Mouse (Mus musculus) lung, postnatal 0 days (tissue): Measurements from ENCODE around the gene Dffb. TPM values are rescaled to one million over a fixed set of nuclear protein-coding genes. Genes with fewer than 3 reads are reported as not detected.

Source experiments
- ATAC-seq: fragments of 200-750 bp; cut with Nextera tagmentation; 2 replicates; pipeline ENCODE4 v1.8.0; 2017; ENCODE audit warnings: moderate library complexity
- DNase-seq: peaks from one replicate; pipeline ENCODE4 v3.0.0-alpha.2; 2016; ENCODE audit warnings: low spot score
- H3K27ac ChIP-seq: fragments of 300-500 bp; sonication (generic); 2 replicates; pipeline ENCODE4 v1.5.1; 2014; ENCODE audit warnings: antibody characterized with exemption, mild to moderate bottlenecking, low read length, mixed read lengths
- H3K27me3 ChIP-seq: fragments of 300-500 bp; sonication (generic); replicated peaks from 2 replicates; pipeline ENCODE4 v1.6.1; 2014; ENCODE audit warnings: low read length, mixed read lengths; ENCODE audit not compliant: insufficient read depth
- H3K36me3 ChIP-seq: fragments of 300-500 bp; sonication (generic); 2 replicates; pipeline ENCODE4 v1.6.1; 2014; ENCODE audit warnings: low read length, mixed read lengths; ENCODE audit not compliant: insufficient read depth
- H3K4me1 ChIP-seq: fragments of 300-500 bp; sonication (generic); 2 replicates; pipeline ENCODE4 v1.6.1; 2014; ENCODE audit warnings: antibody characterized with exemption, low read depth, low read length, mixed read lengths; ENCODE audit not compliant: insufficient read depth
- H3K4me2 ChIP-seq: fragments of 300-500 bp; sonication (generic); replicated peaks from 2 replicates; pipeline ENCODE4 v1.6.1; 2014; ENCODE audit warnings: low read depth, mild to moderate bottlenecking, low read length, moderate library complexity, mixed read lengths
- H3K4me3 ChIP-seq: fragments of 300-500 bp; sonication (generic); 2 replicates; pipeline ENCODE4 v1.5.1; 2014; ENCODE audit warnings: low read depth, low read length
- H3K9ac ChIP-seq: fragments of 300-500 bp; sonication (generic); replicated peaks from 2 replicates; pipeline ENCODE4 v1.6.1; 2014; ENCODE audit warnings: low read depth, mild to moderate bottlenecking
- H3K9me3 ChIP-seq: fragments of 300-500 bp; sonication (generic); 2 replicates; pipeline ENCODE4 v1.6.1; 2016; ENCODE audit warnings: low read length, mixed read lengths
- CTCF ChIP-seq: IDR thresholded peaks from 2 replicates; pipeline ENCODE4 v1.5.1; 2016; ENCODE audit warnings: antibody characterized with exemption, mild to moderate bottlenecking
- EP300 ChIP-seq: IDR thresholded peaks from 2 replicates; pipeline ENCODE4 v1.6.1; 2016; ENCODE audit warnings: antibody characterized with exemption, mild to moderate bottlenecking, control low read depth
- WGBS: fragments of 180-500 bp; shearing (Covaris S2); extraction: QIAGEN DNeasy Blood & Tissue Kit; methylation state at CpG from one replicate; pipeline ENCODE4 v1.1.7; 2014; 5-methylcytosine and 5-hydroxymethylcytosine counted together
- polyA plus RNA-seq: library from polyadenylated mRNA; unstranded; fragments of >200 nt; fragmentation: Nextera tagmentation; extraction: Ambion mirVana; gene quantifications from 2 replicates; pipeline ENCODE4 v1.2.1, GENCODE M21; 2015

Gene Dffb
- 8.1 and 8.6 TPM in 2 replicates for polyA plus RNA-seq

- WGBS, result 2% methylated on average over 55 of the region's 68 CpGs
- ATAC-seq (peak; percentile 98), DNase-seq (peak; percentile 96)
- Histone ChIP-seq H3K9ac (peak within 1 kb of the TSS; percentile 87), H3K4me1 (peaks cover 5% of the 10 kb centered on the region; the same call in 1 of the 2 replicates), H3K36me3 (peaks cover 8% of the 10 kb centered on the region), H3K4me2 (peak within 1 kb of the TSS; percentile 76), H3K27ac (peak within 1 kb of the TSS; percentile 58), H3K4me3 (peak within 1 kb of the TSS; percentile 89), H3K9me3 (no peaks in the 10 kb centered on the region), H3K27me3 (no peaks in the 10 kb centered on the region)
- TF ChIP-seq EP300, result no peak
- peak; percentile 2; the same call in 1 of the 2 replicates for TF ChIP-seq CTCF
These were observed at the start of gene Dffb, which contains the start of gene Cep104 for GRCm38 (mm10) chr4:153974431-153975291. Dffb (minus strand) TSS chr4:153975126. Cep104 (plus strand) TSS chr4:153975194.

DNA sequence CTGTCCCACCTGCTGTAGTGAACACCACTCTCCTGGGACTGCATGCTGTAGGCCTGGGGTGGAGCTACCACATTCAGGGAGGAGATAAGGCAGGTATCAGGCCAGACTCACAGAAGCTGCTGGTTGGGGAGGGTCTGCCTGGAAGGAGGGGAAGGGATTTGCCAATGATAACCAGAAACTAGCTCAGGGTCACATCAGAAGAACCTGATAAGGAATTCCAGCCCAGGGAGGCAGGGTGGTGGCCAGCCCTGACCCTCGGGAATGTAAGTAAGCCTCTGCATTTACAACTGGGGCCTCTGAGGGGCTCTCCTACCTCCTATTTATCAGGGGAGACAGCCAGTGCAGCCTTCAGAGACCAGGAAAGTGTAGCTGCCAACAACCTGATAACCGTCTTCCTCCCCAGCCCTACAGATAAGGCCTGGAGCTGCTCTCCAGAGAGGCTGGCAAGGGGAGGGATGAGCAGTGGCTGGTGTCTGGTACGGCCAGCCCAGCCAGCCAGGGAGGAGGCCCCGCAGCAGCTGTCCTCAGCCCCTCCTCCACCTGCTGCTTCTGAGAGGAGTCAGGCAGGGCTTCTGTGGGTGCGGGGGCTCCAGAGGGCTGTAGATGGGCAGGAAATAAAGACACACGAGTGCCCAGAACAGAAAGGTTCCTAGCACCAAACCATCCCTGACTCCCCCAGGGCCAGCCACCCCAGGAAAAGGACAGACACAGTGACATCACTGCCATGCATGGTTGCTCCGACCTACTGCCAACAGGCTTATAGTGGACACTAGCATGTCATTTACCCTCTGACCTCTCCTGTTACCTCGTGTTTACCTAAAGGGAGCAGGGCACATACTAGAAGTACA is 49.1 kb upstream of the Dffb start:
- Histone ChIP-seq H3K9me3 (no peaks in the 10 kb centered on the region), H3K4me3 (no peak overlapping the region), H3K9ac (no peak overlapping the region), H3K27me3 (no peaks in the 10 kb centered on the region), H3K4me1 (peaks cover 14% of the 10 kb centered on the region), H3K36me3 (peaks cover 19% of the 10 kb centered on the region; the same call in 1 of the 2 replicates), H3K4me2 (peak overlapping the region; percentile 66; the same call in 1 of the 2 replicates), H3K27ac (no peak overlapping the region)
- WGBS, result 17% methylated on average over 8 of the region's 8 CpGs
- TF ChIP-seq EP300 (no peak), CTCF (no peak)
- no peak for ATAC-seq
- no peak for DNase-seq

GRCm38 (mm10) chr4:154022844-154023243 is 47.9 kb upstream of the Dffb start:
- peaks cover 25% of the 10 kb centered on the region; the same call in 1 of the 2 replicates for H3K36me3 ChIP-seq
- no peak overlapping the region for H3K4me3 ChIP-seq
- TF ChIP-seq EP300 (no peak), CTCF (no peak)
- H3K9ac ChIP-seq, result no peak overlapping the region
- ATAC-seq, result no peak
- no peaks in the 10 kb centered on the region for H3K27me3 ChIP-seq
- no peak overlapping the region for H3K4me2 ChIP-seq
- no peaks in the 10 kb centered on the region for H3K9me3 ChIP-seq
- H3K27ac ChIP-seq, result peak overlapping the region; percentile 76
- DNase-seq, result no peak
- 46% methylated on average over 4 of the region's 4 CpGs for WGBS
- H3K4me1 ChIP-seq, result peaks cover 14% of the 10 kb centered on the region

DNA sequence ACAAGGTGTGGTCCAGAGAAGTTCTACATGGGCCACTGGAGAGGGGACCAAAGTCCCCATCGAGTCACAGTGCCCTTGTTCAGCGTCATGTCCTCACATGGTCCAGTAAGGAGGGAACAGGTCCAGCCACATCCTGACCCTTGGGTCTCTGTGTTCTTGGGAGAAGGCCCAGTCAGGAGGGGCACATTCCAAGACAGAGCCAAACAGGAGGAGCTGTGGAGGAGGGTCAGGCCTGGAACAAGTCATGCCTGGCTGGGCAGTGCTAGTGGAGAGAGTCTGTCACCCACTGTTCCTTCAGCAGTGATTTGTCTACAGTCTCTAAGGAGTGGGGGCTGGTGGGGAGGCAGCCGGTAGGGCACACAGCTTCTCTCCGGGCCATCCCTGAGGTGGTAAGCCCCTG is 47.5 kb upstream of the Dffb start:
- TF ChIP-seq EP300 (no peak; the same call in 1 of the 2 replicates), CTCF (no peak)
- Histone ChIP-seq H3K9ac (no peak overlapping the region), H3K4me2 (no peak overlapping the region), H3K27me3 (no peaks in the 10 kb centered on the region), H3K4me3 (no peak overlapping the region), H3K36me3 (peaks cover 26% of the 10 kb centered on the region; the same call in 1 of the 2 replicates), H3K9me3 (no peaks in the 10 kb centered on the region), H3K27ac (peak overlapping the region; percentile 76), H3K4me1 (peaks cover 14% of the 10 kb centered on the region)
- 60% methylated on average over 4 of the region's 4 CpGs for WGBS
- ATAC-seq (peak; percentile 77), DNase-seq (peak; percentile 82)

GRCm38 (mm10) chr4:154021432-154021831 is 46.5 kb upstream of the Dffb start:
- no peak for TF ChIP-seq EP300
- no peak for TF ChIP-seq CTCF
- ATAC-seq (no peak), DNase-seq (no peak)
- Histone ChIP-seq H3K27ac (no peak overlapping the region), H3K4me2 (no peak overlapping the region), H3K9me3 (no peaks in the 10 kb centered on the region), H3K4me3 (no peak overlapping the region), H3K36me3 (peaks cover 29% of the 10 kb centered on the region; the same call in 1 of the 2 replicates), H3K9ac (no peak overlapping the region), H3K4me1 (peaks cover 13% of the 10 kb centered on the region), H3K27me3 (no peaks in the 10 kb centered on the region)
- WGBS, result 85% methylated on average over 9 of the region's 9 CpGs

- Histone ChIP-seq H3K4me2 (no peak overlapping the region), H3K27me3 (no peaks in the 10 kb centered on the region), H3K27ac (no peak overlapping the region), H3K4me3 (no peak overlapping the region), H3K9me3 (no peaks in the 10 kb centered on the region), H3K4me1 (peaks cover 9% of the 10 kb centered on the region), H3K9ac (no peak overlapping the region), H3K36me3 (peaks cover 34% of the 10 kb centered on the region; the same call in 1 of the 2 replicates)
- ATAC-seq (no peak), DNase-seq (peak; percentile 52)
- 65% methylated on average over 7 of the region's 7 CpGs for WGBS
- TF ChIP-seq CTCF, result peak; percentile 76
- TF ChIP-seq EP300, result no peak
These were observed 44.6 kb upstream of the Dffb start for GRCm38 (mm10) chr4:154019571-154019970.
